Mouse (Mus musculus) small intestine, adult 2 months (tissue): ENCODE results near the gene Ikbip.

Experiments used
- CTCF ChIP-seq: fragments of 200-500 bp; IDR thresholded peaks from 2 replicates; pipeline ENCODE4 v1.5.1; 2012; ENCODE audit warnings: low read depth, mild to moderate bottlenecking, control low read depth, inconsistent platforms, low read length, moderate library complexity, mixed read lengths; ENCODE audit not compliant: insufficient replicate concordance, insufficient read length; ENCODE audit errors: extremely low read depth
- POLR2A ChIP-seq: fragments of 200-500 bp; IDR thresholded peaks from 2 replicates; pipeline ENCODE4 v1.6.1; 2012; ENCODE audit warnings: low read depth, mild to moderate bottlenecking, control low read depth, inconsistent platforms, low read length, moderate library complexity

- no peak for TF ChIP-seq CTCF
- TF ChIP-seq POLR2A = no peak
These were observed 58.8 kb downstream of the Ikbip start for GRCm38 (mm10) chr10:91141564-91141963.
